Mouse (Mus musculus) mouse trophoblast stem cell (cell line): ENCODE measurements at regions not wholly inside any gene's neighbourhood (a gene's known extent, or its start where the extent isn't known, plus 50 kb on each side); places are given as distances from the start of the nearest gene placed in this dataset.

Experiments
- in situ Hi-C, 2 experiments: fragments of 300-500 bp; cut with MseI, MboI; formaldehyde crosslinking; loops; 2 replicates in 1 of 2; 3 replicates in 1 of 2; pipeline ENCODE4 v1.15.1; 2025

DNA sequence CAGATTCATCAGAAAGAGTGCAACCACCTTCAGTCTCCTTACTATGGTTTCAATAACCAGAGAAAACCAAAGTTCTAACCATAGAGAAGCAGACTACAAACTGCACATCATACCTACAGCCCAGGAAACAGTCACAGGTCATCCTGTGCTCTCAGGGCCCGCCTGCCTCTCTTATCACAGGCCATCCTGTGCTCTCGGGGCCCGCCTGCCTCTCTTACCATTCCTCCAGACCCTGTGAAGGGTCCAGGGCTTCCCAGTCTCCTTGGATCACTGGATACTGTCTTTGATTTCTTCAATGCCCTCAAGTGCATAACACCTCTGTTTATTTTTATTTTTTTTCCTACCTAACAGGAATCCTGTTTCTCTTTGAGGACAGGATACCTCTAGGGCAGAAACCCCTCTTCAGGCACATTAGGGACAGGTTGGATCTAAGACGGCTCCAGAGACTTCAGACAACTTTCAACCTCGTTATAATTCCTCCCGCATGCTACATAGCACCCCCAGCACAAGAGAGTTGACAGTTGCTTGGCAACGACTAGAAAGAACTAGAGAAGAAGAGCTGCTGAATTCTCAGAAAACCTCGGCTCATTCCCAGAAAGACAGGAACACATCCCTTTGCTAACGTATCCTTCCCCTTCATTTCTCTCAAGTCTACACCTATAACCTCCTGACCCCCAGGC, 95.4 kb upstream of the Bmper start:
- in situ Hi-C loops: no loop called here

GRCm38 (mm10) chr9:23128018-23128369, 94.9 kb upstream of the Bmper start:
- in situ Hi-C loops: no loop called here

- in situ Hi-C loops: no loop called here
Measured at GRCm38 (mm10) chr9:23134006-23134405, 88.9 kb upstream of the Bmper start.

GRCm38 (mm10) chr9:23134421-23135118, 88.3 kb upstream of the Bmper start:
- in situ Hi-C loops: no loop called here

DNA sequence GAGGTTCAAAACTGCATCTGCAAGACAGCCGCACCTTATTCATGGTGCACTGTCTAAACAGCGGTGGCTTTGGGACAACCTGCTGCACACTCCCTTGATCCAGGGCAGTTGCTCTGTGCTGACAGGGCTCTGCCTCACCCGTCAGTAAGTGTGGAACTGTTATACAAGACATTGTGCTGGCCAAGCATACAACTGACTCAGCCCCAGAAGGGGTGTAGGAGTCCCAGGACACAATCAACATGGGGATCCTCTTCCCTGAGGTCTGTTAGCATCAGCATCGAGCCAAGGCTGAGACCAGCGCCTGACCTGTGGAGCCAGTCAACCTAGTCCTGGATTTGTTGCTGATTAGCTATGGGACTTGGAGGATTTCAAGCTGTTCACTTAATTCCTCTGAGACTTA, 86.4 kb upstream of the Bmper start:
- in situ Hi-C loops: no loop called here

DNA sequence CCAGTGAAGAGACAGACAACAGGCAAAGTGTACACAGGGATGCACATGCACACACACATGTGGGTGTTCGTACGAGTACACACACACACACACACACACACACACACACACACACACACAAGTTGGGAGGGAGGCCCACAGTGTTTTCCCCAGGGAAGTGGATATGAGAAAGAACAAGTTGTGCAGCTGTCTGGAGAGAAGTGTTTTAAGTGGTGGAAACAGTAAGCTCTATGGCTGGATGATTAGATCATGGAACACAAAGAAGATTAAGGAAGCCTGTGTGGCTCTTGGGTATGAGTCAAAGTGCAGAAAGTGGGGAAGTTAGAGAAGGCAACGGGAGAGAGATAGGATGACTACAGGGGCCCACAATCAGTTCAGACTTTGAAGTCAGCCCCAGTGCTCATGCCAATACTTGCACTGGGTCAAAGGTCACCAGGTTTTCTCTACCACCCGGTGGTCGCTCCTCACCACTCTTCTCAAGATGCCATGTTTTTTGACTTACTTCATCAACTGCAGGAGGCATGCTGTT, 85.1 kb upstream of the Bmper start:
- in situ Hi-C loops: no loop called here

DNA sequence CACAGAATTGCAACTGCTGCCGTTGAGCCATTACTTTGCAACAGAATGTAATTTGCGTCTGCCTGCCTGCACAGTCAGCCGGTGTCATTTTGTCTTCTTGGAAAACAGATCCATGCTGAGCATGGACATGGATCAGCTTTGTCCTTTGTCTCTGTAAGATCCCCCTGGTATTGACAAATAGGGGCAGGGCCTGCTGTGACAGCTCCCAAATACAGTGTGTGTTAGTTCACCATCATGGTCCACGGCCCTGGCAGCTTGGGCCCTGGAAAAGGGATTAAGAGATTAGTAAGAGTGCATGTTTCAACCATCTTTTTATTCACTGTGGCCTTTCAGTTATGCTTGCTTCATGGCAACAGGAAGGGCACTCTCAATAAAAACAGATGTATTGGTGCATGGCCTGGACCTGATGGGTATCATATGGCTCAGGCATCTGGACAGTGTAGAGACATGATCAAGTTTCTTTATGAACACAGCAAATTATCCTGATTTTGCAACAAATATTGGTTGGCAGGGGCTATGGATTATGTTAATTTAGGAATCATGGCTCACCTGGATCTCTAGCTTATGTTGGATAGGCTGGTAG, 83.2 kb upstream of the Bmper start:
- in situ Hi-C loops: no loop called here

DNA sequence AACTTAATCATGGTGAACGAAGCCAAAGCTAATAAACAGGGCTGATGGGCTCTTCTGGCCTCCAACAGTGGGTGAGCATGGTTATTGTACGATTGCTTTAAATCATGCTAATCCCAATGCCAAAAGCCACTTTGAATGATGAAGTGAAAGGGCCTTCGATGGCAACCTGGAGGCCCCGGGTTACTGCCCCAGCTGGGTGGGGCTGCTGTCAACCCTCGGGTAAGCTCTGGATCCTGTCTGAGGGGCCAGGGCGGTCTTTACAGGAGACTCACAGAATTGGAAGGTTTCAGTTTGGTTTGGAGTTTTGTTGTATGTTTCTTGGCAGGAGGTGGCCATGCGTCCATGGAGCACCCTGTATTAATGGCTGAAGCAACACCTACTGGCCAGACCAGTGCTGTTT, 78.6 kb upstream of the Bmper start:
- in situ Hi-C loops: no loop called here

GRCm38 (mm10) chr9:23150338-23150737, 72.5 kb upstream of the Bmper start:
- in situ Hi-C loops: no loop called here

- in situ Hi-C loops: no loop called here
Measured at GRCm38 (mm10) chr9:23150874-23151273, 72.0 kb upstream of the Bmper start.

GRCm38 (mm10) chr9:23151953-23152490, 70.9 kb upstream of the Bmper start:
- in situ Hi-C loops: no loop called here

- in situ Hi-C loops: no loop called here
Measured at GRCm38 (mm10) chr9:23156820-23157570, 65.9 kb upstream of the Bmper start.

GRCm38 (mm10) chr9:23158499-23158898, 64.4 kb upstream of the Bmper start:
- in situ Hi-C loops: no loop called here

DNA sequence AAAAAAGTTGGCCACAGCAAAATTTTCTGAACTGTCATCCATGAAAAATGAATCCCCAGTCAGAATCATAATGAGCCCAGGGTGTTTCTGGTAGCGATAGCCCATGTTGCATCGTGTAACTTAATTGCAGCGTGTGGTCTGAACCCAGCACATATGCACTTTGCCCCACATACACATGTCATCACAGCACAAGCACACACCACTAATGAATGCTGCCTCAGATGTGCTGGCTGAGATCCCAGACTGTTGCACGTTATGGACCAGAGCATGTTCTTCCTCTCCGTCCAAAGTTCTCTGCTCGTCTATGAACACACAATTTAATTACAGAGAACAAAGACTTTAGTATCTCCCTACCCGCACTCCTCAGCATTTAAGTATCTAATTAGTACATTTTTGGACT, 61.5 kb upstream of the Bmper start:
- in situ Hi-C loops: no loop called here

DNA sequence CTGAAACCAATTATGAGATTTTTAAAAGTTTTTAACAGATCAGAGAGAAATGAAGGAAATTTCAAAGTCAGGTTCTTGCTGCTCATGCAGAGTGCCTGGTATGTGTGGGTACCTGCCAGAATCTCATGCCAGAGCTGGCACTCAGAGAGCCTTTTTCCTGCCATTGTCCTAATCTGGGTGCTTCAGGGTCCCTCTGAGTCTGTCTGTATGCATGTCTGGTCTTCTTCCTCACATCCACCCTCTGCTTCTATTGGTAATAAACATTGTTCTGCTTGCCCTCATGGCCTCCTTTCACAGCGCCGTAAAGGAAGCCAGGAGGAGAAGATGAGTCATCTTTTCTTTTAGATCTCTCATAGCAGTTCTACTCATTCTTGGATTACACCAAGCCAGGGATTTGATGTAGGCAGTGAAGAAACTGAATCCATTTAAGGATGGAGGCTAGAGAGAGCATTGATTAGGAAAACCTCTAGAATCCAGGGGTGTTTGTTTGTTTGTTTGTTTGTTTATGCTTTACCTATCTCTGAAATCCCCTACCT, 55.8 kb upstream of the Bmper start:
- in situ Hi-C loops: no loop called here

GRCm38 (mm10) chr9:23167716-23168115, 55.2 kb upstream of the Bmper start:
- in situ Hi-C loops: no loop called here

DNA sequence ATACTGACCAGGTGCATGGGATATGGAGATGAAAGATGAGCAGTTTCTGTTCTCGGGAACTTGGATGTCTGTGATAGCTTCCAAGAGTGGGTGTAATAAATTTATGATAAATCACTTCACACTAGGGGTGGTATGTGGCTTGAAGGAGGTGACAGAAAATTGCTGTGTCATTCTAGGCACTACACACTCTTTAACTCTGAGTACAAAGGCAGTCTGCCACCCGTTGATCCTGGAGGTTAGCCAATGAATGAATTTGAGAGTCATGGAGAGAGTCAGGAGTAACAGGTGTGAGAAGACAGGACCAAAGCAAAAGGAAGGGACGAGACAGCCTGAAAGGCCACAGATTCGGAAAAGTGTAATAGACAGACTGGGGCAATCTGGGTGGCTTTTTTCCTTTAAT, 54.7 kb upstream of the Bmper start:
- in situ Hi-C loops: no loop called here

- in situ Hi-C loops: no loop called here
Measured at GRCm38 (mm10) chr9:23171361-23171760, 51.5 kb upstream of the Bmper start.
